Mouse (Mus musculus) adrenal gland, postnatal 36 days (tissue): ENCODE measurements around the gene Coq4. TPM values are rescaled to one million over a fixed set of nuclear protein-coding genes. Genes with fewer than 3 reads are reported as not detected.

Experiments
- DNase-seq, 2 experiments: peaks; one replicate each; pipeline ENCODE4 v3.0.0; 2021; ENCODE audit warnings: mixed read lengths in 1 of 2
- microRNA-seq: library from miRNA; unstranded; fragments of <30 nt; microRNA quantifications from one replicate; pipeline ENCODE4 v1.2.0, GENCODE M21; 2021
- total RNA-seq, 2 experiments: library from RNA; stranded (reverse); gene quantifications; 2 replicates each; pipeline ENCODE4 v1.2.3; 2021

The Coq4 gene
- total RNA-seq, 2 experiments from 2014 or later: 16.9 to 21.7 TPM

DNA sequence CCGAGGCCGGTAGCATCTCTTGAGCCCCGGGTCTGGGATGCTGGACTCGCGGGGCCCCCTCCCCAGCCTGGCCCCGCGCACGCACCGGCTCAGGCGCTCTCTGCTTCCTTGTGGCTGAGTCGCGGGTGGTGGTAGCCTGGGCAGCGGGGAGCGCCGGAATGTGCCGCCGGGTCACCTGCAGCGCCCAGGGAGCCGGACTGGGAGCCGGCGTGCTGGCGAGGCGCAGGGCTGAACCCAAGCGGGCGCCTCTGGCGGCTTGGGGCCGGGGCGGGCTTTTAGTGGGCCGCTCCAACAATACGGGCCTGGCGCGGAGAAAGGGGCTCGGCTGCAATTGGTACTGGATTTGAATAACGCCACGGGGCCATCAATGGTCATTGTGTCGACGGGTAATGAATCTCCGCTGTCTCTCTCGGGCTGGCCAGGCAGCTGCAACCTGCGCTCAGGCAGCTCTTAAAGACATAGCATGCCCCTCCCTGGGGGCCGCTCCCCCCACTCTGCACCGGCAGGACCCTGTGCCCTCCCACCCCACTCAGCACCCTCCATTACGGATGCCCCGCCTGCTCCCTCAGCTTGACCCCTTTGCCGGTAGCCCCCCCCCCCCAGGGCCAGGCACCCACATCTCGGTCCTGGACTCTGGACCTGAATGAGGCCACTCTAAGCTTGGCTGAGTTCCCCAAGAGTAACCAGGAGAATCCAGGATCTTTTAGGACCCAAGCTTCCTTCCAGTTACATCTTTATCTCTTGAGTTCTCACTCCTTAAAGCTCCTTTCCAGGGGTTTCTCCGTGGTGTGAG is 59.0 kb downstream of the Coq4 start:
- no peak for DNase-seq

DNA sequence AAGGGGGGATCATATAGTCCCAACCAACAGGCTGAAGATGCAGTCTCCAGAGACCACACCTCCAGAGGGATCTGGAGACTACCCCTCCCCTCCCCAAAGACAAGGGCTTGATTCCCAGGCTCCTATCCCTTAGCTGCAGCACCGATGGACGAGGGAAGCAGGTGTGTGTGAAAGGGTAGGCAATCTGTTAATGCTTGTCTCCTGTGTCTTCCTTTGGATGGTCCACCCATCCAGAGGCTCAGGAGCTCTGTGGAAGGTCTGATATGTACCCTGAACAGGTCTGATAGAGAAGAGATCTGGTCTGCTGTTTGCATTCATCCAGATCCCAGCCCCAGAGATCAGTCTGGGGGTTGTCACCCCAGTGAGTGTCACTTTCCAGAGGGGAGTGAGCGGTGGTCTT is 59.6 kb downstream of the Coq4 start:
- DNase-seq: no peak

Small RNA genes within 50 kb of the gene (microRNA-seq; reads per million reads assigned to microRNA genes)
- gene Mir219a-2 (not detected), gene Mir219b (not detected)

Other genes starting within 250 kb of the Coq4 start
- 10 to 100 TPM; 45.4 to 49.9 TPM for gene Rapgef1, start 167.8 kb upstream of the Coq4 start, total RNA-seq
- gene Gm13420, start 35.8 kb upstream of the Coq4 start, total RNA-seq: not detected
- gene Gm13547, start 28.2 kb upstream of the Coq4 start, total RNA-seq: not detected
- gene Trub2, start 1.0 kb downstream of the Coq4 start, total RNA-seq: 10 to 100 TPM; 33.3 to 37.7 TPM
- gene Slc27a4, start 15.1 kb downstream of the Coq4 start, total RNA-seq: 10 to 100 TPM; 30.4 to 39.2 TPM
- 10 to 100 TPM; 36.7 to 36.8 TPM for gene Urm1, start 32.6 kb downstream of the Coq4 start, total RNA-seq
- 10 to 100 TPM; 11.6 to 15.8 TPM for gene Cercam, start 81.7 kb downstream of the Coq4 start, total RNA-seq
- 10 to 100 TPM; 35.4 to 36.0 TPM for gene Odf2, start 101.7 kb downstream of the Coq4 start, total RNA-seq
- 10 to 100 TPM; 29.8 to 32.1 TPM for gene Gle1, start 147.9 kb downstream of the Coq4 start, total RNA-seq
- 100 to 1,000 TPM; 197 to 273 TPM for gene Sptan1, start 178.1 kb downstream of the Coq4 start, total RNA-seq